Mouse (Mus musculus) intestine, embryonic 16.5 days (tissue): ENCODE data around the gene Selenoo. TPM values are rescaled to one million over a fixed set of nuclear protein-coding genes. Genes with fewer than 3 reads are reported as not detected.

ENCODE experiments used
- ATAC-seq: fragments of 200-750 bp; cut with Nextera tagmentation; 2 replicates; pipeline ENCODE4 v1.8.0; 2017; ENCODE audit warnings: moderate TSS enrichment, moderate library complexity
- H3K27ac ChIP-seq: fragments of 300-500 bp; sonication (generic); 2 replicates; pipeline ENCODE4 v1.5.1; 2014; ENCODE audit warnings: mild to moderate bottlenecking, low read length
- H3K27me3 ChIP-seq: fragments of 300-500 bp; sonication (generic); replicated peaks from 2 replicates; pipeline ENCODE4 v1.6.1; 2014; ENCODE audit warnings: low read length, control low read depth, mixed read lengths; ENCODE audit not compliant: control insufficient read depth, insufficient read depth
- H3K36me3 ChIP-seq: fragments of 300-500 bp; sonication (generic); 2 replicates; pipeline ENCODE4 v1.6.1; 2014; ENCODE audit warnings: low read length, control low read depth; ENCODE audit not compliant: control insufficient read depth, insufficient read depth
- H3K4me1 ChIP-seq: fragments of 300-500 bp; sonication (generic); 2 replicates; pipeline ENCODE4 v1.6.1; 2014; ENCODE audit warnings: low read length, control low read depth, mixed read lengths; ENCODE audit not compliant: control insufficient read depth, insufficient read depth
- H3K4me2 ChIP-seq: fragments of 300-500 bp; sonication (generic); 2 replicates; pipeline ENCODE4 v1.6.1; 2014; ENCODE audit warnings: low read depth, low read length, control low read depth
- H3K4me3 ChIP-seq: fragments of 300-500 bp; sonication (generic); 2 replicates; pipeline ENCODE4 v1.5.1; 2014; ENCODE audit warnings: mild to moderate bottlenecking, low read length
- H3K9ac ChIP-seq: fragments of 300-500 bp; sonication (generic); 2 replicates; pipeline ENCODE4 v1.6.1; 2014; ENCODE audit warnings: low read depth, low read length
- H3K9me3 ChIP-seq: fragments of 300-500 bp; sonication (generic); 2 replicates; pipeline ENCODE4 v1.6.1; 2016; ENCODE audit warnings: low read length, control low read depth; ENCODE audit not compliant: control insufficient read depth
- WGBS: fragments of 180-500 bp; shearing (Covaris S2); extraction: QIAGEN DNeasy Blood & Tissue Kit; methylation state at CpG from one replicate; pipeline ENCODE4 v1.1.7; 2014; 5-methylcytosine and 5-hydroxymethylcytosine counted together
- polyA plus RNA-seq: library from polyadenylated mRNA; unstranded; fragments of >200 nt; fragmentation: Nextera tagmentation; extraction: Ambion mirVana; gene quantifications from 2 replicates; pipeline ENCODE4 v1.2.1, GENCODE M21; 2015

The Selenoo gene
- polyA plus RNA-seq, 1 experiment from 2014 or later: 13.7 TPM

DNA sequence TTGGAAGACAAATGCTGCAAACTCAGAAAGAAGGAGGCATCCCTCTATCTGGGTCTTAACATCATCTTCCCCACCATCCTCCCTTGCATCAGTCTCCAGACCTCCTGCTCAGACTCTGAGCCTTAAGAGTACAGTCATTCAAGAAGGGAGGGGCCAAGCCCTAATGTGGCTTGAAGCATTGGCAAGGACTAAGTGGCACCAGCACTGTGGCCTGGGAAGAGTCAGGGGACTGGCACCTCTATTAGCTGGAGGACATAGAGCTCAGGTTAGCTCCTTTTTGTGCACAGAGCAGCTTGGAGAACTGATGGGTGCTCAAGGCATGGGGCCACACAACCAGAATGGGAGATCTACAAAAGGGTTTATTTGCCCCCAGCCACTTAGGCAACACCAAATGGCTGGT lies 41.4 kb downstream of the Selenoo start:
- H3K4me3 ChIP-seq: no peak overlapping the region
- no peak overlapping the region for H3K4me2 ChIP-seq
- no peak for ATAC-seq
- H3K36me3 ChIP-seq: no peaks in the 10 kb centered on the region; the same call in 1 of the 2 replicates
- H3K9me3 ChIP-seq: no peaks in the 10 kb centered on the region
- H3K27ac ChIP-seq: no peak overlapping the region
- peaks cover 12% of the 10 kb centered on the region for H3K4me1 ChIP-seq
- no peaks in the 10 kb centered on the region for H3K27me3 ChIP-seq
- no peak overlapping the region for H3K9ac ChIP-seq

DNA sequence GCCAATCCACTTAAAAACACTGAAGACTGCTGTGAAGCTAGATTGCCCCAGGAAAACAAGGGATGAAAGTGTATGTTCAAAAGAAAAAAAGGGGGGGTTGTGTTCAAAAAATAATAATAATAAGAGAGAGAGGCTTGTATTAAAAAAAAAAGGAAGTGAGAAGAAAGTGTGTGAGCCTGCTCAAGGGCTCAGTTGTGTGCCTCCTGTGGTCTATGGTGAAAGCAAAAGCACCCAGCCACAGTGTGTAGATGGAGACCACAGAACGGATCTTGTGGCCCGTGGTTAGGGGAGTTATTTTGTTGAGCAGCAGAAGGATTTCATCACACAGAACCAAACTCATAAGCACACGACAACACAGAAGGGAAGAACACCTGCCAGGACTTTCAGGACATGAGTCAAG lies 42.4 kb downstream of the Selenoo start:
- Histone ChIP-seq H3K9ac (no peak overlapping the region), H3K4me2 (no peak overlapping the region), H3K27me3 (no peaks in the 10 kb centered on the region), H3K9me3 (no peaks in the 10 kb centered on the region), H3K4me1 (peaks cover 12% of the 10 kb centered on the region), H3K36me3 (no peaks in the 10 kb centered on the region), H3K4me3 (no peak overlapping the region), H3K27ac (no peak overlapping the region)
- no peak for ATAC-seq
- 78% methylated on average over 3 of the region's 3 CpGs for WGBS

DNA sequence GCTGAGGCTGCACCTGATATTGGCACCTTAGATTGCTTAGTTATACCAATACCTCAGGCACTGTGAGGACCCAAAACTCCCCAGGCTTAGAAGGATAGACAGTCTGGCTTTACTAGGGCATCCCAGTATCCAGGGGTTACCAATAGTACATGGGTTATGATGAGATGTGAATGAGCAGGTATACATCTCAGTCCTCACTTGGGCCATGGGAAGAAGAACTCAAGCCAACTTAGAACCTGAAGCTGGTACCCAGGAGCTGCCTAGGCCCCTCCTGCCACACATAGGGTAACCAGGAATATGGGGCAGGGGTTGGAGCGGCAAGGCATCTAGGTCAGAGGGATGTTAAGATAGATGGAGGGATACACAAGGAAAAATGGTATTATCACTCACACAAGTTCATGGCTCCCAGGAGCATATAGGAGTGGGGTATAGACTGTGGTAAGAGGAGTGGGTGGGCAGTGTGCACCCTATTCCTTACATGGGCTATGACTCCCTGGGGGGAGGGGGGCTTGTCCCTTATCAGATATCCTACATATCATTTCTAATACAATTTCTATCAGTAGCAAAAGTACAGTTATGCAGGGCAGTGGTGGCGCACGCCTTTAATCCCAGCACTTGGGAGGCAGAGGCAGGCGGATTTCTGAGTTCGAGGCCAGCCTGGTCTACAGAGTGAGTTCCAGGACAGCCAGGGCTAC lies 47.7 kb downstream of the Selenoo start:
- no peaks in the 10 kb centered on the region for H3K36me3 ChIP-seq
- 95% methylated on average over 5 of the region's 5 CpGs for WGBS
- H3K4me3 ChIP-seq: no peak overlapping the region
- no peak for ATAC-seq
- H3K4me1 ChIP-seq: peaks cover 12% of the 10 kb centered on the region
- H3K27me3 ChIP-seq: peaks cover 24% of the 10 kb centered on the region
- no peak overlapping the region for H3K9ac ChIP-seq
- H3K27ac ChIP-seq: no peak overlapping the region
- no peaks in the 10 kb centered on the region for H3K9me3 ChIP-seq
- H3K4me2 ChIP-seq: no peak overlapping the region

DNA sequence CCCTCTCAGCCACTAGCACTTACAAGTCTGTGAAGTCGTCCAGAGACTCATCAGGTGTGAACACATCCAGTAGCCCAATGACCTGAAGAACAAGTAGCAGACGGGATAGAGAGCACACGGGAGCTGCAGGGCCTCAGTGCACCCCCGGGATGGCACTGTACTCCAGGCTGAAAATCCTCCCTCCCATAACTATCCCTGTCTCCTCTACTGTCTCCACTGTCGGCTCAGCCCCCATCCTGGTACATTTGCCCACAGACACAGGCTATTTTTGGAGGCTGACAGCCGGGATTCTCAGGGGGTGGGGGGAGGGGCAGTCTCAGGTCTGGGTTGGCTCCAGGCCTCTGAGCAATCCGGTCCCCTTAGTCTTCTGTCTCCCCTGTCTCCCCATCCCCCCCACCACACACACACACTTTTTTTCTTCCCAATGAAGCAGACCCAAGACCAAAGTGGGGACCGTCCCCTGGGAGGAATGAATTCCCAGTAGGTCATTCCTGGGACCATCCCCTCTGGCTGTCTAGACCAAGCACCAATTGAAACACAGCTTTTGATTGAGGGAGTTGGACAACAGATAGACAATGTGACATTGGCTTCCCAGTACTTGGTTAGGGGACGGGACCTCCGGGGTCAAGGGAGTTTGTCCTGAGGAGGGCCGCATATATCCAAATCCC lies 48.6 kb downstream of the Selenoo start:
- Histone ChIP-seq H3K4me3 (no peak overlapping the region), H3K9me3 (no peaks in the 10 kb centered on the region), H3K4me1 (peaks cover 12% of the 10 kb centered on the region), H3K27me3 (peaks cover 29% of the 10 kb centered on the region), H3K36me3 (no peaks in the 10 kb centered on the region), H3K4me2 (no peak overlapping the region), H3K9ac (no peak overlapping the region), H3K27ac (no peak overlapping the region)
- no peak for ATAC-seq
- WGBS: 70% methylated on average over 11 of the region's 11 CpGs

DNA sequence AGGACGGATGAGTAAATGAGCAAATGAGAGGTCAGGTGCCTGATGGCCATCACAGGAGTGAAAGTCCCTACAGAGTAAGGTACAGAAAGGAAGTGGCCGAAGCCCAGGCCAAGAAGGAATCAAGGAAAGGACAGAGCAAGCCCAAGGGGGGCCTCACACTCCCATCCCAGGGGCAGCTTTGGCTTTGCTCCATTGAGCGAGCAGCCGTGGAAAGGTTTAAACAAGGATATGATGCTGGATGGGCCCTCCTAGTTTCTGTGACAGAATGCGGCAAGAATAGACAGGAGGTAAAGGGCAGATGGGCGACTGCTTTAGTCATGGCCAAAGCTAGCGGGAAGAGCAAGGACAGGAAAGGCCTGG lies 49.1 kb downstream of the Selenoo start:
- no peak overlapping the region for H3K4me2 ChIP-seq
- no peaks in the 10 kb centered on the region for H3K9me3 ChIP-seq
- H3K4me3 ChIP-seq: no peak overlapping the region
- no peak overlapping the region for H3K9ac ChIP-seq
- ATAC-seq: no peak
- H3K27me3 ChIP-seq: peaks cover 31% of the 10 kb centered on the region
- H3K4me1 ChIP-seq: peaks cover 12% of the 10 kb centered on the region
- 83% methylated on average over 7 of the region's 7 CpGs for WGBS
- no peak overlapping the region for H3K27ac ChIP-seq
- H3K36me3 ChIP-seq: no peaks in the 10 kb centered on the region

DNA sequence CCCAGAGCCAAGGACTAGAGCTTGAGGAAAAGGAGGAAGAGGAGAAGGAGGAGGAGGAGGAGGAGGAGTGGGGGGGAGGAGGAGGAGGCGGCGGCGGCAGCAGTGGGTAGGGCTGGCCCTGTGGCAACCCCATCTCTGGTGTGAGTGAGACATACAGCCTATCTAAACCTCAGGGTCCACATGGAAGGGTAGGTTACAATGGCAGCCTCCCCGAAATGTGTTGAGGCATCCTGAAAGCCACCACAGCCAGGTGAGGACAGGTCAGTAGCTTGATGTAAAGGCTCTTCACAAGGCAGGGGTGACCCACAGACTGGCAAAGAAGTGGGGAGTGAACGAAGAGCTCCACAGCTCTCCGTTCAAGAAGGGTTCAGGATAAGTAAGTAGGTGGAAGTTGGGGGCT lies 49.6 kb downstream of the Selenoo start:
- WGBS: 94% methylated on average over 6 of the region's 6 CpGs
- H3K27ac ChIP-seq: no peak overlapping the region

DNA sequence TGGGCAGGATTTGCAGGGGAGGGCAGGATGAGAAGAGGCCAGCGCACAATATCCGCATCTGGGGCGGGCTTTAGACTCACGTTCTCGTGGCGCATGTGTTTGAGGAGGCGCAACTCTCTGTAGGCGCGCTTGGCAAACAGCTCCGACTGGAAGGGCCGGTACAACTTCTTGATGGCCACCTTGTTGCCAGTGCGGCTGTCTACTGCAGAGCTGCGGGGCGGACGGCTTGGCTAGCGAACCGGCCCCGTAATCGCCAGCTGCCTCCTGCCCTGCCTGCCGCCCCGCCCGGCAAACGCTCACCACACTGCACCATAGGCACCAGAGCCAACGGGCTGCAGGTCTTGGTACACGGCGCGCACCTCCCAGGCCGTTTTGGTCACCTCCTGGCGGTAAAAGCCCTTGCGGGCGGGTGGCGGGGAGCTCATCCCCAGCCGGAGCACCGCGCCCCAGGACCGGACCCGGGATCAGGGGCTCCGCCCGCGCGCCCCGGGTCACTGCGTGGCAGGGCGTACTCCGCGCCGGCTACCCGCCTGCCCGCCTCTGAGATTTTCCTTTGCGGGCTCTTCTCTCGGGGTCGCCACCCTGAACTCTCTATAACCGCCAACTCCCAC lies 51.3 kb downstream of the Selenoo start:
- H3K27ac ChIP-seq: no peak overlapping the region
- WGBS: under 1% methylated on average over 53 of the region's 53 CpGs
- H3K36me3 ChIP-seq: no peaks in the 10 kb centered on the region
- peaks cover 37% of the 10 kb centered on the region for H3K27me3 ChIP-seq
- peak overlapping the region; percentile 59 for H3K9ac ChIP-seq
- ATAC-seq: peak; percentile 47
- H3K4me3 ChIP-seq: peak overlapping the region; percentile 59
- no peaks in the 10 kb centered on the region for H3K9me3 ChIP-seq
- peak overlapping the region; percentile 94 for H3K4me2 ChIP-seq
- H3K4me1 ChIP-seq: peaks cover 12% of the 10 kb centered on the region

More for the DNA sequence above, 49.6 kb downstream of the Selenoo start:
- Histone ChIP-seq H3K36me3 (no peaks in the 10 kb centered on the region), H3K9ac (no peak overlapping the region), H3K9me3 (no peaks in the 10 kb centered on the region), H3K4me1 (peaks cover 12% of the 10 kb centered on the region), H3K27me3 (peaks cover 31% of the 10 kb centered on the region), H3K4me2 (no peak overlapping the region), H3K4me3 (no peak overlapping the region)
- ATAC-seq: no peak

DNA sequence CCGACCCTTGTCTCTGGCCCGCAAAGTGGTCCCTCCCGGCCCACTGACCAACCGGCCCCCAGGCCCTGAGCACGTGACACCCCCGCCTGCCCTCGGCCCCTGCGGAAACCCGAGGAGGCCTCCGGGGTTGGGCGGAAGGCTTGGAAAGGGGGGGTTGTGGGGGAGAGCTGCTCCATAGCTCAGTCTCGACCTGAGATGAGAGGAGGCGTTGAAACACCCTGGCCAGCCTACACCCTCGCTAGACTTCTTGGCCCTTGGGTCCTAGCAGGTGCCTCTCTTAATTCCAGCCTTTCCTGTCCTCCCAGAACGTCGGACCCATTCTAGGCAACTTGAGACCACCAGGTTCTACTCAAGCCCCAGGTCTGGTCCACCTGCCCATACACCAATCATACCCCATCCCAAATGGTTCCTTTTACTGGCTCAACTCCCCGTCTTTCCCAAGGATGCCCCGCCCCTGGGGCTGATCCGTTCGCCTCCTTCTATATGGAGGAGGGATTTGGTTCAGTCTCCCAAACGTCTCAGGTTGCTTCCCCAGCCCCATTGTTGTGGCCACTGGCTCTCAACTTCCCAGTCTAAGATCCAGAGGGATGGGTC lies 51.9 kb downstream of the Selenoo start, which contains the start of gene Mapk12:
TSS of gene Mapk12 (minus strand) at position 45 of the 594 bp plus-strand sequence.
- Histone ChIP-seq H3K4me2 (peak within 1 kb of the TSS; percentile 94), H3K9ac (peak within 1 kb of the TSS; percentile 59), H3K27me3 (peaks cover 43% of the 10 kb centered on the region), H3K9me3 (no peaks in the 10 kb centered on the region), H3K27ac (no peak within 1 kb of the TSS), H3K36me3 (no peaks in the 10 kb centered on the region), H3K4me3 (peak within 1 kb of the TSS; percentile 59), H3K4me1 (peaks cover 12% of the 10 kb centered on the region)
- peak; percentile 61 for ATAC-seq
- under 1% methylated on average over 21 of the region's 21 CpGs for WGBS

DNA sequence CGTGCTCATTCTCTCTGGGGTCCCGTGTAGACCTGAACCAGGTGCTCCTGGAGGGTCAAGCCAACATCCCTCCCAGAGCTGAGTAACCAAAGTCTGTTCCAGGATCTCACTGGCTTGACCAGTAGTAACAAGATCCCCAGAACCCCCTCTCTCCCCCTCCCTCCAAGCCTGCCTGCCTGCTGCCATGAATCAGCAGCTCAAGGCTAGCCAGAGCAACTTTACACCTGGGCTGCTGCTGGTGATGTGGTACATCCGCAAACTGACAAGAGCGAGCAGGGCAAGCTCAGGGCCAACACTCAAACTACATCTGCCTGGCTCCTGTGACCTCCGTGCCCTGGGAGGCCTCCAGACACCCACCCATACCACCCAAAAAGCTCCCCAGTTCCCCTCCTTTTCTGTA lies 52.6 kb downstream of the Selenoo start:
- H3K4me1 ChIP-seq: peaks cover 14% of the 10 kb centered on the region
- H3K9me3 ChIP-seq: no peaks in the 10 kb centered on the region
- no peak overlapping the region for H3K27ac ChIP-seq
- H3K4me3 ChIP-seq: no peak overlapping the region
- no peak for ATAC-seq
- H3K36me3 ChIP-seq: no peaks in the 10 kb centered on the region
- H3K27me3 ChIP-seq: peaks cover 50% of the 10 kb centered on the region
- no peak overlapping the region for H3K4me2 ChIP-seq
- no peak overlapping the region for H3K9ac ChIP-seq
- 14% methylated on average over 5 of the region's 5 CpGs for WGBS
